Mouse (Mus musculus): ENCODE data around the gene Pgpep1l. TPM values are rescaled to one million over a fixed set of nuclear protein-coding genes. Genes with fewer than 3 reads are reported as not detected.
"Not testable (repeated sequence)": the region's sequence is repeated elsewhere in the genome, so short reads cannot be mapped to it uniquely, and the experiment has no call there.

The Pgpep1l gene
- total and polyA plus RNA-seq, 2 experiments from 2014 or later = 0.68 TPM; not detected in 1

GRCm38 (mm10) chr7:68291603-68292002, 27.6 kb upstream of the Pgpep1l start:
- Histone ChIP-seq H3K9me3 (ENCODE audit: low read length) (no peaks in the 10 kb centered on the region), H3K4me2 (ENCODE audit: low read depth, low read length) (no peak overlapping the region), H3K27ac (no peak overlapping the region), H3K36me3 (ENCODE audit: insufficient read depth, low read length) (no peaks in the 10 kb centered on the region), H3K4me3 (ENCODE audit: low read length) (no peak overlapping the region), H3K4me1 (ENCODE audit: insufficient read depth, low read length) (no peaks in the 10 kb centered on the region), H3K27me3 (ENCODE audit: insufficient read depth, low read length) (no peaks in the 10 kb centered on the region), H3K9ac (replicated peaks; ENCODE audit: low read length) (no peak overlapping the region)
- TF ChIP-seq CTCF (IDR thresholded peaks at IDR 0.05; ENCODE audit: low read depth) = no peak
- WGBS = 79% methylated on average over 1 of the region's 1 CpGs
- ATAC-seq (no peak), DNase-seq (ENCODE audit: low spot score) (no peak)

GRCm38 (mm10) chr7:68289081-68289480, 25.0 kb upstream of the Pgpep1l start:
- Histone ChIP-seq H3K9ac (replicated peaks; ENCODE audit: low read length) (no peak overlapping the region), H3K27ac (no peak overlapping the region), H3K4me2 (ENCODE audit: low read depth, low read length) (no peak overlapping the region), H3K36me3 (ENCODE audit: insufficient read depth, low read length) (no peaks in the 10 kb centered on the region), H3K9me3 (ENCODE audit: low read length) (no peaks in the 10 kb centered on the region), H3K27me3 (ENCODE audit: insufficient read depth, low read length) (no peaks in the 10 kb centered on the region), H3K4me1 (ENCODE audit: insufficient read depth, low read length) (no peaks in the 10 kb centered on the region), H3K4me3 (ENCODE audit: low read length) (no peak overlapping the region)
- no peak for ATAC-seq
- 93% methylated on average over 8 of the region's 8 CpGs for WGBS
- no peak for DNase-seq (ENCODE audit: low spot score)
- TF ChIP-seq CTCF (IDR thresholded peaks at IDR 0.05; ENCODE audit: low read depth) = no peak

GRCm38 (mm10) chr7:68288000-68288399, 24.0 kb upstream of the Pgpep1l start:
- not testable (repeated sequence) for H3K36me3 ChIP-seq (ENCODE audit: insufficient read depth, low read length); H3K27ac ChIP-seq; H3K4me2 ChIP-seq (ENCODE audit: low read depth, low read length); H3K4me3 ChIP-seq (ENCODE audit: low read length); ATAC-seq; DNase-seq (ENCODE audit: low spot score); H3K4me1 ChIP-seq (ENCODE audit: insufficient read depth, low read length); H3K9ac ChIP-seq (replicated peaks; ENCODE audit: low read length); H3K27me3 ChIP-seq (ENCODE audit: insufficient read depth, low read length); H3K9me3 ChIP-seq (ENCODE audit: low read length)
- whole genome bisulfite sequencing = 86% methylated on average over 4 of the region's 4 CpGs

GRCm38 (mm10) chr7:68287582-68287981, 23.5 kb upstream of the Pgpep1l start:
- no peaks in the 10 kb centered on the region for H3K27me3 ChIP-seq (ENCODE audit: insufficient read depth, low read length)
- no peaks in the 10 kb centered on the region for H3K4me1 ChIP-seq (ENCODE audit: insufficient read depth, low read length)
- no peak overlapping the region for H3K4me3 ChIP-seq (ENCODE audit: low read length)
- WGBS = 89% methylated on average over 2 of the region's 2 CpGs
- no peak for ATAC-seq
- no peak overlapping the region for H3K27ac ChIP-seq
- H3K4me2 ChIP-seq (ENCODE audit: low read depth, low read length) = no peak overlapping the region
- H3K9me3 ChIP-seq (ENCODE audit: low read length) = no peaks in the 10 kb centered on the region
- no peaks in the 10 kb centered on the region for H3K36me3 ChIP-seq (ENCODE audit: insufficient read depth, low read length)
- no peak for TF ChIP-seq CTCF (IDR thresholded peaks at IDR 0.05; ENCODE audit: low read depth)
- H3K9ac ChIP-seq (replicated peaks; ENCODE audit: low read length) = no peak overlapping the region
- no peak for DNase-seq (ENCODE audit: low spot score)

- no peak for ATAC-seq
- Histone ChIP-seq H3K36me3 (ENCODE audit: insufficient read depth, low read length) (no peaks in the 10 kb centered on the region), H3K9ac (replicated peaks; ENCODE audit: low read length) (no peak overlapping the region), H3K27me3 (ENCODE audit: insufficient read depth, low read length) (no peaks in the 10 kb centered on the region), H3K4me1 (ENCODE audit: insufficient read depth, low read length) (no peaks in the 10 kb centered on the region), H3K9me3 (ENCODE audit: low read length) (no peaks in the 10 kb centered on the region), H3K4me2 (ENCODE audit: low read depth, low read length) (no peak overlapping the region), H3K27ac (no peak overlapping the region), H3K4me3 (ENCODE audit: low read length) (no peak overlapping the region)
- 90% methylated on average over 24 of the region's 24 CpGs for WGBS
- no peak for DNase-seq (ENCODE audit: low spot score)
- TF ChIP-seq CTCF (IDR thresholded peaks at IDR 0.05; ENCODE audit: low read depth) = no peak
Measured at GRCm38 (mm10) chr7:68286526-68287481, 22.8 kb upstream of the Pgpep1l start.

- DNase-seq (ENCODE audit: low spot score) (no peak), ATAC-seq (no peak)
- no peaks in the 10 kb centered on the region for H3K4me1 ChIP-seq (ENCODE audit: insufficient read depth, low read length)
- H3K9me3 ChIP-seq (ENCODE audit: low read length) = no peaks in the 10 kb centered on the region
- H3K4me3 ChIP-seq (ENCODE audit: low read length) = no peak overlapping the region
- H3K36me3 ChIP-seq (ENCODE audit: insufficient read depth, low read length) = no peaks in the 10 kb centered on the region
- H3K27me3 ChIP-seq (ENCODE audit: insufficient read depth, low read length) = no peaks in the 10 kb centered on the region
- TF ChIP-seq CTCF (IDR thresholded peaks at IDR 0.05; ENCODE audit: low read depth) = no peak
- no peak overlapping the region for H3K9ac ChIP-seq (replicated peaks; ENCODE audit: low read length)
- no peak overlapping the region for H3K4me2 ChIP-seq (ENCODE audit: low read depth, low read length)
- 84% methylated on average over 8 of the region's 8 CpGs for WGBS
- H3K27ac ChIP-seq = no peak overlapping the region
Measured at GRCm38 (mm10) chr7:68285851-68286298, 21.8 kb upstream of the Pgpep1l start.

- Histone ChIP-seq H3K36me3 (ENCODE audit: insufficient read depth, low read length) (no peaks in the 10 kb centered on the region), H3K4me1 (ENCODE audit: insufficient read depth, low read length) (no peaks in the 10 kb centered on the region), H3K27ac (no peak overlapping the region), H3K27me3 (ENCODE audit: insufficient read depth, low read length) (no peaks in the 10 kb centered on the region), H3K9me3 (ENCODE audit: low read length) (no peaks in the 10 kb centered on the region), H3K9ac (replicated peaks; ENCODE audit: low read length) (no peak overlapping the region), H3K4me3 (ENCODE audit: low read length) (no peak overlapping the region), H3K4me2 (ENCODE audit: low read depth, low read length) (no peak overlapping the region)
- 90% methylated on average over 7 of the region's 7 CpGs for WGBS
- ATAC-seq (no peak), DNase-seq (ENCODE audit: low spot score) (no peak)
- TF ChIP-seq CTCF (IDR thresholded peaks at IDR 0.05; ENCODE audit: low read depth) = no peak
Measured at GRCm38 (mm10) chr7:68283776-68284175, 19.7 kb upstream of the Pgpep1l start.

GRCm38 (mm10) chr7:68283133-68283520, 19.1 kb upstream of the Pgpep1l start:
- not testable (repeated sequence) for H3K27ac ChIP-seq; ATAC-seq; H3K9ac ChIP-seq (replicated peaks; ENCODE audit: low read length); DNase-seq (ENCODE audit: low spot score); H3K36me3 ChIP-seq (ENCODE audit: insufficient read depth, low read length); H3K9me3 ChIP-seq (ENCODE audit: low read length); H3K4me2 ChIP-seq (ENCODE audit: low read depth, low read length); H3K27me3 ChIP-seq (ENCODE audit: insufficient read depth, low read length); H3K4me3 ChIP-seq (ENCODE audit: low read length); H3K4me1 ChIP-seq (ENCODE audit: insufficient read depth, low read length)
- 89% methylated on average over 4 of the region's 4 CpGs for WGBS

All from hindbrain, postnatal 0 days (tissue).